Mouse (Mus musculus) cerebellum, adult 9-11 months (tissue): ENCODE results near the gene Dhrs4.
A peak's percentile ranks its signal among the peaks of the same experiment; 100 is the strongest.

ENCODE experiments used
- DNase-seq: peaks from one replicate; pipeline ENCODE4 v3.0.0; 2022

The Dhrs4 gene

GRCm38 (mm10) chr14:55478651-55479599 lies at the start of gene Dhrs4:
Dhrs4 (plus strand) TSS chr14:55478758.
- peak; percentile 82 for DNase-seq

GRCm38 (mm10) chr14:55430255-55430654 lies 48.3 kb upstream of the Dhrs4 start:
- no peak for DNase-seq

GRCm38 (mm10) chr14:55433052-55433451 lies 45.5 kb upstream of the Dhrs4 start:
- no peak for DNase-seq

- no peak for DNase-seq
Observed at GRCm38 (mm10) chr14:55434825-55435224, 43.7 kb upstream of the Dhrs4 start.

- no peak for DNase-seq
Observed at GRCm38 (mm10) chr14:55437118-55437517, 41.4 kb upstream of the Dhrs4 start.

- DNase-seq: peak; percentile 67
Observed at GRCm38 (mm10) chr14:55438193-55438784, 40.3 kb upstream of the Dhrs4 start.

- no peak for DNase-seq
Observed at GRCm38 (mm10) chr14:55457693-55458092, 20.9 kb upstream of the Dhrs4 start.

GRCm38 (mm10) chr14:55458273-55458672 lies 20.3 kb upstream of the Dhrs4 start:
- peak; percentile 75 for DNase-seq

- DNase-seq: no peak
Observed at GRCm38 (mm10) chr14:55458761-55459160, 19.8 kb upstream of the Dhrs4 start.

GRCm38 (mm10) chr14:55459796-55460195 lies 18.8 kb upstream of the Dhrs4 start:
- no peak for DNase-seq

- DNase-seq: no peak
Observed at GRCm38 (mm10) chr14:55460297-55460696, 18.3 kb upstream of the Dhrs4 start.

- DNase-seq: no peak
Observed at GRCm38 (mm10) chr14:55461757-55462156, 16.8 kb upstream of the Dhrs4 start.

- DNase-seq: no peak
Observed at GRCm38 (mm10) chr14:55466481-55466880, 12.1 kb upstream of the Dhrs4 start.

GRCm38 (mm10) chr14:55467108-55467507 lies 11.4 kb upstream of the Dhrs4 start:
- DNase-seq: no peak

- no peak for DNase-seq
Observed at GRCm38 (mm10) chr14:55468301-55468741, 10.2 kb upstream of the Dhrs4 start.

GRCm38 (mm10) chr14:55469041-55469440 lies 9.5 kb upstream of the Dhrs4 start:
- DNase-seq: no peak

- DNase-seq: no peak
Observed at GRCm38 (mm10) chr14:55469821-55470220, 8.7 kb upstream of the Dhrs4 start.

GRCm38 (mm10) chr14:55470806-55471205 lies 7.8 kb upstream of the Dhrs4 start:
- no peak for DNase-seq

- DNase-seq: no peak
Observed at GRCm38 (mm10) chr14:55475654-55476053, 2.9 kb upstream of the Dhrs4 start.

- no peak for DNase-seq
Observed at GRCm38 (mm10) chr14:55477421-55477820, 1.1 kb upstream of the Dhrs4 start.

- no peak for DNase-seq
Observed at GRCm38 (mm10) chr14:55477829-55478228, 729 bp upstream of the Dhrs4 start.

- DNase-seq: no peak
Observed at GRCm38 (mm10) chr14:55479629-55480028, 1.1 kb downstream of the Dhrs4 start.

GRCm38 (mm10) chr14:55484430-55485085 lies 6.0 kb downstream of the Dhrs4 start:
- DNase-seq: no peak

- no peak for DNase-seq
Observed at GRCm38 (mm10) chr14:55486836-55487235, 8.3 kb downstream of the Dhrs4 start.
